Mouse (Mus musculus) gastrocnemius, postnatal 10 days (tissue): Measurements from ENCODE around the gene Zbtb44. TPM values are rescaled to one million over a fixed set of nuclear protein-coding genes. Genes with fewer than 3 reads are reported as not detected.

Source experiments
- DNase-seq: peaks from one replicate; pipeline ENCODE4 v3.0.0; 2021; ENCODE audit warnings: mixed read lengths
- total RNA-seq, 2 experiments: library from RNA; stranded (reverse); gene quantifications; 2 replicates each; pipeline ENCODE4 v1.2.3; 2021

Zbtb44 gene
- total RNA-seq, 2 experiments from 2014 or later: 41.4 to 42.8 TPM

DNA sequence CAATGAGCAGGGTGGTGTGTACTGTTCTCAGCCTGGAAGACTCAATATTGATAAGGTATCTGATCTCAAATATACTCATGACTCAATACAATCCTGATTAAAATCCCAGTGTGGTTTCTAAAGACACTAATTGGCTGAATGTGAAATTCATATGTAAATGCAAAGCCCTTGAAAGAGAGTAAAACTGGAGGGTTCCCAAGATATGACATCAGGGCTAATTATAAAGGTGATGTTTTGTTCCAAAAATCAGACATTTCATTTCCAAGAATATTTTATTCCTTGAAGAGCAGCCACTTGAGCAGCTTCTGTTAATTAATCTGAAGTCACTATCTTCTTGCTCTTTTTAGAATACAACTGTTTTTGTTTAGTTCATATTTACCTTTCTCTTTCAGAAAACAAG lies 85.1 kb downstream of the Zbtb44 start:
- DNase-seq: no peak

DNA sequence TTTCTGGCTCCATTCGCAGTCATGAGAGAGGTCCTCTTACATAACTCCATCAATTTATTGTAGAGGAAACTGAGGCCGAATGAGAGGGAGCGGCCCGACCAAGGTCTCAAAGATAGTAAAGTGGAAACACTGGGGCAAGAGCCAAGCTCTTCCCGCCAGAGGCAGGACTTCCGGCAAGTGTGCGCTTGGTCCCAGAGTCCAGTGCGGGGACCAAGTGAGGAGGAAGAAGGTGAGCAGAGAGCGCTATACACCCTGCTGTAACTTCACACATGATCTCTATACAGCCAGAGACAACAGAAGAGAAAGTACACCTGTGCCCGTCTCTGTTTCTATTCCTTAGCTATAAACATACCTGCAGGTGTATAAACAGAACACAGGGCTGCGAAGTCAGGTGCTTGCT lies 86.6 kb downstream of the Zbtb44 start:
- DNase-seq: no peak

DNA sequence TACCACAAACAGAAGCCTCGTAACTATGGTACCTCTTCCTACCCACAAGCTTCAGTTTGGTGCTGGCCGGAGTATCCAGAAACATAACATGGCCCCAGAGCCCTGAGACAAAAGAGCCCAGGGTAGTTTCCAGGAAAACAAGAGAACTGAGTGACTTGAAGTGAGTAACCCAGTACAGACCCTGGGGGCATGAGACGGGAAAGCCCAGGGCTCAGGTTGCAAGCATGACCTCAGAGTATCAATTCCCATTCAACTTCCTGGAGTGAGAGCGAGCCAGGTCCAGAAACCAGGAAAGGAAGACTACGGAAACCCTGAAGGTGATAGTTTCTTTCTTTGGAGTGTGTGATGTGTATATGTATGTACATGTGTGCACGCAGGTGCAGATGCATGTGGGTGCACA lies 87.0 kb downstream of the Zbtb44 start:
- no peak for DNase-seq

DNA sequence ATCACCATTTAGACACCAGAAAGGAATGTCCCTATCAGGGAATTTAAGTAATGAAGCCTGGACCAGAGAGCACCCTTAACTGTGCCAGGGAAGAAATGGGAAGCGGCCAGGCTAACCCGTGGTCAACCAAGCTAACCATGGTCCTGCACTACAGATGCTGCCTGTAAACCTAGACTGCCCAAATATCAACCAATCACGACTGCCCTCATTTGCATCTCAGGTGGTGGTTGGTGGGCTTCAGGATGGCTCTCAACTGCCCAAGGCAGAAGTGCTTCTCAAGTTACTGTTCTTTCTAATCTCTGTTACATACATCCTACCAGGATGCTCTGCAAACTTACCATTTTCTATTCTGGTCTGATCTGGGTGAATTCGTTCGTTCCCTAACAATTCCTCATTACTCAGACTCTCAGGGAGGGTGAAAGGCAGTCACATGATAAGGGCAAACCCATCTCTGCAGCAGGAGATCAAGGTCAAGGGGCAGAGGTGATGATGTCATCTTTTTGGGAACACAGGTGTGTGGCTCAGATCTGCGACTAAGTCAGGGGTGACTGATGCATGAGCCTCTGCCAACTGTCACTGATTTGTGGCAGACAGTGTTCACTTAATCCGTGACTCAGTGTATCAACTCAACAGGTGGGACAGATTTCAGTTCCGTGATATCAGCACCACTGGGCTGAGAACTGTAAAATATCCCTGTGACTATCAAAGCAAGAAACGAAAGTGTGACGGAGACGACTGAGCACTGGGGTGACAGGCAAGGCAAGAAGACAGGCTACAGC lies 88.3 kb downstream of the Zbtb44 start:
- DNase-seq: no peak

DNA sequence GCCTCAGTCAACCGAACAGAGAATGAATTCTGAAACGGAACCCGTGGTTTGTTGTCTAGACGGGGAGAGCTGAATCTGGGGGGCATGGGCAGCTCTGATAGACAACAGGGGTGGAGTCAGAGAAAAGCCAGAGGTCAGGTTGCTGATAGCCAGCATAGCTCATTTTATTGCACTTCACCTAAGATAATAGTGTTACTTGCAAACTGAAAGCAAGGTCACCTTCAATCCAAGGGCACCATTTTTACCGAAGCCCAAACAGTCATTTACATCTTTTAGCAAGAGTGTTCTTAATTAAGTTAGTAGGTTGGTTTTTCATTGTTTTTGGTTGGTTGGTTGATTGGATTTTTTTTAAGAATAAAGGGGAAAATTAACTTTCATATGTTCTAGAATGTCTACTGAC lies 89.0 kb downstream of the Zbtb44 start:
- DNase-seq: no peak

DNA sequence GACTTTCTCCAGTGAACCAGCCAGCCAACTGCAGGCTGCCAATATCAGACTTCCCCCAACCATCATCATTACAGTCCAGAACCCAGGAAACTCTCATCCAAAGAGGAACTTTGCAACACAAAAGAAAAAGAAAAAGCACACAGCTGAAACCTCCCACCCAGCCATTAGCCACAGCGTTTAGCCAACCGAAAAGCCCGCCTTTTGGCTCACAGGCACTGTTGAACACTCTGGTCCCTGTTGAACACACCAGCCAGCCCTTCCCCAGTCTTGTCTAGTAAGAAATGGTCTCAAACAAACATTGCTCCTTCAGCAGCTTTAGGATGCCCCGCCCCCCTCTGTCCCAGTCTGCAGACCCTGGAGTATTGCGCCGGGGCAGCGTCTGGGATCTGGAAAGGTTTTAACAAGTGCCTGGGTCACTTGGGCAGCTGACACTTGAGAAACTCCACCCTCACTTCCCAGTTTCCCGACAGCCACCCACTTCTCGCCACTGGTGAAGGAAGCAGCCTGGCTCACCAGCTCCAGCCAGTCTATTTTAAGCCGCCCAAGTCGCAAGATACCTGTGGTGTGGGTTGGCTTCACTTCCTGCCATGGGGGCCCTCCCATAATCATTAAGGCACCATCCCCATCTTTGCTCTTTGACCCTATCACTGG lies 89.6 kb downstream of the Zbtb44 start:
- no peak for DNase-seq

DNA sequence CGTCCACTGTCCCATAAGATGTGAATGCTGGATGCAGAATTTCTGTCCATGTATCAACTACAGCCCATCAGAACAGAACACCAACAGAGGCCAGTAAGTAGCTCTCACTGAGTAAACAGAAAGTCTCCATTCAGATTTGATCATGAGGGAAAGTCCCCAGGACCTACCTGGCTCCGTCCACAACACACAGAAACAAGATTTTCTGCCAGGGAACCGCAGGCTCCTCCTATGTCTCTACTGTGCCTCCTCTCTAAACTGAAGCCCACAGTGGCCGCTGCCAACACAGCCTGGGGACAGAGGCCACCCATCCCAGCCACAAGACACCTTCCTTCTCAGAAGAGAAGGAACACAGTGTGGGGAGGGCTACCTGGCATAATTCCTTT lies 90.1 kb downstream of the Zbtb44 start:
- no peak for DNase-seq

DNA sequence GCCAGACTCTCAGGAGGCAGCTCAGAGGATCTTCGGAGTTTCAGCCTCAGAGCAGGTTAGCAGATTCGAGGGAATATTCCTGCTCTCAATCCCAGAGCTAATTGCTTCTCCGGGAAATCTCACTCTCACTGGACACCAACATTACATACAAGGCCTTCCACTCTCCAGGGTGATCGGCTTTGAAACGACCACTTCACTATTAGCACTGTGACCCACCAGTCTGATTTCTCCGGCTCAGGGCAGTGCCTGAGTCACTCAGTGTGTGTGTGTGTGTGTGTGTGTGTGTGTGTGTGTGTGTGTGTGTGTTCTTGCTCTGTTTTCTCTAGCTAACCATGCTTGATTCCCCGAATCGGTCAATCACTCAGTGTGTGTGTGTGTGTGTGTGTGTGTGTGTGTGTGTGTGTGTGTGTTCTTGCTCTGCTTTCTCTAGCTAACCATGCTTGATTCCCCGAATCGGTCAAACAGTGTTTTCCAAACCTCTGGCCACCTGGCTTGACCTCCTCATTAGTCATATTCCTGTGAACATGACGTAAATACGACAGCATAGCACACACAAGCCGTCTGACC lies 92.1 kb downstream of the Zbtb44 start:
- no peak for DNase-seq

Other genes with a start within 250 kb of the Zbtb44 start
- gene Adamts15, start 108.2 kb upstream of the Zbtb44 start, total RNA-seq: 1 to 10 TPM; 6.1 to 6.8 TPM
- gene Adamts8, start 88.1 kb upstream of the Zbtb44 start, total RNA-seq: 10 to 100 TPM; 10.1 to 11.8 TPM
- under 1 TPM; 0.20 to 0.66 TPM for gene St14, start 101.2 kb downstream of the Zbtb44 start, total RNA-seq
- 100 to 1,000 TPM; 137 to 148 TPM for gene Aplp2, start 181.2 kb downstream of the Zbtb44 start, total RNA-seq
- gene Prdm10, start 249.9 kb downstream of the Zbtb44 start, total RNA-seq: 1 to 10 TPM; 3.4 to 5.7 TPM